In the genomic region with DNA sequence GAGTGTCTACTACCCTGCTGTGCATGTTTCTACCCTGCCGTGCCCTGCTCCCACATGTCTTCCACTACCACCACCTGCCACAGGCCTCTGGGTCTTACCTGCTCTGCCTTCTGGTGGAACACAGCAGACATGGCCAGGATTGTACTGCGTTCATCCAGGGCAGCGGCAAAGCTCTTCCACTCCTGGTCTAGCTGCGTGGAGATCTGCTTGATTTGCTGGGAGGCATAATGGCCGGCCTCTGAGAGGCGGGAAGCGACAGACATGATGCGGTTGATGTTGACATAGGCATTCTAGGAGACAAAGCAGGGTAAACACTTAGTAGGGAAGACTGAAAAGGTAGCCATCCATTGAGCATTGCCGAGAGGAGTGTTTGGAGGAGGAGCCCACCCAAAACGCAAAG, we compare ENCODE assay signal across 16 mouse cellular contexts.
"Had no signal": no experiment of that assay in that cellular context is flagged by ENCODE, and none has a peak within 500 bp of the region (broad histone marks: within the 10 kb centered on the region; RNA-seq: fewer than 3 reads in every experiment).

No protein-coding gene starts in this region.

- DNase-seq: retina, postnatal 1 day; right cerebral cortex, adult 18-20 months; right cerebral cortex, postnatal 14 days; right cerebral cortex, postnatal 25 days; right cerebral cortex, postnatal 4 days; spleen, adult 18-20 months; thymus, adult 18-20 months; thymus, adult 2 months; thymus, postnatal 14 days; thymus, postnatal 25 days; thymus, postnatal 36 days; thymus, postnatal 4 days had no signal

- H3K9me3 ChIP-seq: neural tube, embryonic 13.5 days; neural tube, embryonic 15.5 days; stomach, embryonic 15.5 days had no signal

- H3K27me3 ChIP-seq: stomach, embryonic 15.5 days had no signal

- H3K36me3 ChIP-seq: stomach, embryonic 15.5 days had no signal

- H3K4me1 ChIP-seq: stomach, embryonic 15.5 days had no signal

- H3K27ac ChIP-seq: neural tube, embryonic 13.5 days; neural tube, embryonic 15.5 days; stomach, embryonic 15.5 days; stomach, postnatal 0 days had no signal

- H3K4me3 ChIP-seq: neural tube, embryonic 13.5 days; neural tube, embryonic 15.5 days; stomach, embryonic 15.5 days had no signal
